Mouse (Mus musculus) cerebellum, postnatal 10 days (tissue): ENCODE measurements at regions not wholly inside any gene's neighbourhood (a gene's known extent, or its start where the extent isn't known, plus 50 kb on each side); places are given as distances from the start of the nearest gene placed in this dataset.

Experiments
- DNase-seq, 2 experiments: peaks; one replicate each; pipeline ENCODE4 v3.0.0; 2021; ENCODE audit warnings: mixed read lengths in 2 of 2

DNA sequence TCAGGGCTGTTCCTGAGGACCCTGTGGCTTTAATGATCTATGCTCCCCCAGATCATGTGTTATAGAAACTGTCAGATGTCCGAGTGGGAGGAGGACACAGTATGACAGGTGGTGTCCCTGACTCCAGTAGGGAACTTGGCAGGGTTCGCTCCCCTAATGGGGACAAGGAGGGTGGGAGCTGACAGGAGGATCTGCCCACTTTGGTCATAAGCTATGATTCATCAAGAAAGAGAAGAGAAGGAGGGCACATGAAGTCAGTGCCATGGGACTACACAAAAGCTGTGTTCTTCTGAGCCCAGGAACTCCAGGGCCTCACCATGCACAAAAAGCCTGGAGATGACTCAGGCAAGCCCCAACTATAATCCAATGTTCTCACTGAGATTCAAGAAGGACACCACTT lies 162.2 kb upstream of the Brinp1 start:
- peak; percentile 48 to 58 for DNase-seq

GRCm38 (mm10) chr4:69105188-69105587 lies 151.0 kb upstream of the Brinp1 start:
- DNase-seq: no peak

DNA sequence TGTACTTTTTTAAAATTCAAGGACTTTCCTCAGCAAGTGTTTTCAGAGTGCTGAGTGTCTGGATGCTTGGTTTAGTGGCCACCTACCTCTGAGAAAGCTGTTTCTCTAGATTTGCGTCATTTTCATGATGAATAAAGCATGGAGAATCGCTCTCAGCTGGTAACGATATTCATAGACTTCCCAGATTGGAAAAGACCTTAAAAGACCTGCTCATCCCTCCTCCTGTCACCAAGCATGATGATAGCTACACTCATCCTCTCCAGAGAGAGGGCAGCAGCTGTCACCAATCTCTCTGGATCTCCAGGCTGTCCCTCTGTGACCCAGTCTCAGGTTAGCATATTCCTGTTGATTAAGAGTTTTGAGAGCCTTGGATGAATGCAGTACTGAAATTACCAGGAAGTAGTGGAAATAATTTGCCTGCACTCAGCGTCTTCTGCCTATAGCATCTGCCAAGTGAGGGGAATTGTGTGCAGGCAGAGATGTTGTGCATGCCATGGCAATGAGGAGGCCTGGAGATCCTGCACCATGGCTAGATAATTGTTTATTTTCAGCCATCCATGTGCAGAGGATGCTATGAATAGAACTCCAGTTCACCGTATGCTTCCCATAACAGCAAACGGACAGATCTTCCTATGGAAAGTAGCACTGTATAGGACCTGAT lies 141.7 kb upstream of the Brinp1 start:
- peak in 1 of 2 experiments; percentile 8 for DNase-seq

GRCm38 (mm10) chr4:69078085-69078484 lies 123.9 kb upstream of the Brinp1 start:
- no peak for DNase-seq

- no peak for DNase-seq
Observed at GRCm38 (mm10) chr4:69077316-69077715, 123.1 kb upstream of the Brinp1 start.

DNA sequence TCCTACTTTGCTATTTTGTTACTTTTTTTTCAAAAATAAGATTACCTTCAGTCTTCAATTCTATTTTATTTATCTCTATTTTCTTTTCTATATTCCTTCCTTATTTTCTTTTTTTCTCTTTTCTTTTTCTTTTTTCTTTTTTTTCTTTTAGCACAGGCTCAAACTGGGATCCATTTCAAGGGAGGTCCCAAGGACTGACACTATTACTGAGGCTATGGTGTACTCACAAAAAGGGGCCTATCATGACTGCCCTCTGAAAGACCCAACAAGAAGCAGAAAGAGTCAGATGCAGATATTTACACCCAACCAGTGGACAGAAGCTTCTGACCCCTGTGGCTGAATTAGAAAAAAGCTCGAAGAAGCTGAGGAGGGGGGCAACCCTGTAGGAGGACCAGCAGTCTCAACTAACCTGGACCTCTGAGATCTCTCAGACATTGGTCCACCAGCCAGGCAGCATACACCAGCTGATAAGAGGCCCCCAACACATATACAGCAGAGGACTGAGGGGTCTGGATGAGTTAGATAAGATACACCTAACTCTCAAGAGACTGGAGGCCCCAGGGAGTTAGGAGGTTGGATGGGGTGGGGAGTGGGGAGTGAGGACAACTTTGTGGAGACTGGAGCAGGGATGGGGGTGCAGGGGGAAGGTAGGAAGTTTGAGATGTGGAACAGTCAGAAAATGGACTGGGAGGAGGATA lies 85.6 kb upstream of the Brinp1 start:
- DNase-seq: no peak

- DNase-seq: no peak
Observed at GRCm38 (mm10) chr4:69034166-69034565, 80.0 kb upstream of the Brinp1 start.

DNA sequence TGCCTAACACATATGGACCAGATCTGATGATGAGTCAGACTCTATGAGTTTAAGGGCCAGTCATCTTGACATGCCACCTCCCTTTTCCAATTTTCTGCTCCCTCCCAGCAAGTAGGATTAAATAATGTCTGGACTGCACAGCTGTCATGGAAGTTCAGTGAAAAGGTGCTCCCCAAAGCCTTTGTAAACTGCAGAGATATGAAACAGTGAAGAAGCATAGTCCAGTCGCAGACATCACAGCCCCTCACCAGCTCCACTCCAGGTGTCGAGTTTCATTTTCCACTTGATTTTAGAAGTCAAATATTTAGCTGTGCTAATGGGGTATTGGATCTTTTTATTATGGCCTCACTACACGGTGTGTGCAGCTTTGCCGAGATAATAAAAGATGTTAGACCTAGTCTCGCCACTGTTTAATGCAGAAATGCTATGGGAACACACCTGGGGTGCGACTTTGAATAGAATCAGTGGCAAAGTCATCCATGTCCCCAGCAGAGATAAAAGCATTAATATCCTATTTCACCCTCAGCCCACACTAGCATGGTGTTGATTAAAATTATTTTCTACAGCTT lies 66.0 kb upstream of the Brinp1 start:
- no peak for DNase-seq

- DNase-seq: no peak
Observed at GRCm38 (mm10) chr4:69015396-69015795, 61.2 kb upstream of the Brinp1 start.
